Mouse (Mus musculus) left cerebral cortex, adult 8-10 months (tissue): Measurements from ENCODE around the gene Gpr85. TPM values are rescaled to one million over a fixed set of nuclear protein-coding genes. Genes with fewer than 3 reads are reported as not detected.

Source experiments
- DNase-seq, 2 experiments: peaks; one replicate each; pipeline ENCODE4 v3.0.0; 2022; ENCODE audit warnings: low spot score in 2 of 2
- total RNA-seq, 4 experiments: library from RNA; stranded (reverse); gene quantifications; 2 replicates each; pipeline ENCODE4 v1.2.4; 2022

Gene Gpr85
- total RNA-seq, 4 experiments from 2014 or later, result 34.9 to 37.0 (median 35.9) TPM

DNA sequence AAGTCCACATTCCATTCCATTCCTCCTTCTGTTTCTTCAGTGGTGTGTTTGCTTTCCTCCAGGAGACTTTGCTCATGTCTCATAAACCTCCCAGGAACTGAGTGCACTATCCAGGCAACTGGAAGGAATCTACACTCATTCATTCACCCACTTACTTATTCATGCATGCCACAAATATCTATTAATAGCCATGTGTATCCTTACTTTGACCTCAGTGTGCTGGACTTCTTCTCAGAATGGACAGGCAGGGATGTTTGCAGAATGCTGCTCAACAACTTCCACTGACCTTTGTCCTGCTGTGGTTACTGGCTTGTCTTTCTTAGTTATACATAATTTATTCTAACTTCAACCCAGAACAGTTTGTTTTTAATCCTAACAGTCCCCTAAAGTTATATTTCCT lies 23.1 kb downstream of the Gpr85 start:
- no peak for DNase-seq

GRCm38 (mm10) chr6:13812157-13812556 lies 27.6 kb downstream of the Gpr85 start:
- no peak for DNase-seq

GRCm38 (mm10) chr6:13800071-13800470 lies 39.7 kb downstream of the Gpr85 start:
- no peak for DNase-seq

GRCm38 (mm10) chr6:13797389-13797788 lies 42.4 kb downstream of the Gpr85 start:
- no peak for DNase-seq

Other genes starting within 250 kb of the Gpr85 start
- gene Tmem168, start 231.8 kb downstream of the Gpr85 start, total RNA-seq, result 10 to 100 TPM; 12.0 to 16.5 (median 13.3) TPM
- 10 to 100 TPM; 20.9 to 23.5 (median 22.8) TPM for gene Bmt2, start 162.0 kb downstream of the Gpr85 start, total RNA-seq
- gene 2610001J05Rik, start 31.6 kb upstream of the Gpr85 start, total RNA-seq, result 10 to 100 TPM; 34.0 to 36.7 (median 35.2) TPM